Mouse (Mus musculus) liver (tissue): ENCODE measurements at regions not wholly inside any gene's neighbourhood (a gene's known extent, or its start where the extent isn't known, plus 50 kb on each side); places are given as distances from the start of the nearest gene placed in this dataset.

Experiments
- DNase-seq: peaks from one replicate; pipeline ENCODE4 v3.0.0-alpha.2; 2020; ENCODE audit warnings: mixed read lengths

- DNase-seq: no peak
Observed at GRCm38 (mm10) chr13:118193951-118194696, 192.3 kb upstream of the B430218F22Rik start.

GRCm38 (mm10) chr13:118208146-118208545, 178.3 kb upstream of the B430218F22Rik start:
- no peak for DNase-seq

- peak; percentile 3 for DNase-seq
Observed at GRCm38 (mm10) chr13:118227354-118227753, 159.1 kb upstream of the B430218F22Rik start.

- no peak for DNase-seq
Observed at GRCm38 (mm10) chr13:118237968-118238367, 148.5 kb upstream of the B430218F22Rik start.

GRCm38 (mm10) chr13:118244680-118245079, 141.8 kb upstream of the B430218F22Rik start:
- DNase-seq: no peak

- DNase-seq: no peak
Observed at GRCm38 (mm10) chr13:118245546-118245945, 140.9 kb upstream of the B430218F22Rik start.

GRCm38 (mm10) chr13:118259606-118260005, 126.8 kb upstream of the B430218F22Rik start:
- DNase-seq: no peak

- DNase-seq: no peak
Observed at GRCm38 (mm10) chr13:118262971-118263370, 123.5 kb upstream of the B430218F22Rik start.

- no peak for DNase-seq
Observed at GRCm38 (mm10) chr13:118265763-118266520, 120.5 kb upstream of the B430218F22Rik start.

GRCm38 (mm10) chr13:118272904-118273303, 113.5 kb upstream of the B430218F22Rik start:
- DNase-seq: no peak

GRCm38 (mm10) chr13:118280956-118281355, 105.5 kb upstream of the B430218F22Rik start:
- DNase-seq: no peak

- DNase-seq: no peak
Observed at GRCm38 (mm10) chr13:118293728-118294127, 92.7 kb upstream of the B430218F22Rik start.

GRCm38 (mm10) chr13:118310080-118310479, 76.3 kb upstream of the B430218F22Rik start:
- DNase-seq: no peak

GRCm38 (mm10) chr13:118313676-118314075, 72.8 kb upstream of the B430218F22Rik start:
- DNase-seq: no peak
